Mouse (Mus musculus): Measurements from ENCODE around the gene Teddm3.
"Not testable (repeated sequence)": the region's sequence is repeated elsewhere in the genome, so short reads cannot be mapped to it uniquely, and the experiment has no call there.

The Teddm3 gene

GRCm38 (mm10) chr16:21151564-21152361 lies 2.0 kb downstream of the Teddm3 start:
- DNase-seq (ENCODE audit: low spot score) = no peak

DNA sequence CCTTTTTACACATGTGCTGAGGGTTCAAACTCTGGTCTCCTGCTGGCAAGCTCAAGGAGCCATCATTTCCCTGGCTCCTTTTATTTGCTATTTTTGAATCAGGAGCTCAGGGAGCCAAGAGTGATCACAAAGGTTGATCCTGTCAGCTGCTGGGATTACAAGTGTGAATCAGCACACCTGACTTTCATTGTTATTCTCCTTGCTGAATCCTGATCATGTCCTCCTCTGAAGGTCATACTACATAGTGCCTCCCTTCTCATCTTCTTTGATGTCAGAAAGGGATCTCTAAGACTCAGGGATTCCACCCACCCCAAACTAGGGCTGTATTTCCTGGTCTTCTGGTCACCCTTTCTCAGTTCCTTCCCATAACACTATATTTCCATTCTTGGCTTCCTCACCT lies 3.9 kb downstream of the Teddm3 start:
- DNase-seq (ENCODE audit: low spot score) = no peak

DNA sequence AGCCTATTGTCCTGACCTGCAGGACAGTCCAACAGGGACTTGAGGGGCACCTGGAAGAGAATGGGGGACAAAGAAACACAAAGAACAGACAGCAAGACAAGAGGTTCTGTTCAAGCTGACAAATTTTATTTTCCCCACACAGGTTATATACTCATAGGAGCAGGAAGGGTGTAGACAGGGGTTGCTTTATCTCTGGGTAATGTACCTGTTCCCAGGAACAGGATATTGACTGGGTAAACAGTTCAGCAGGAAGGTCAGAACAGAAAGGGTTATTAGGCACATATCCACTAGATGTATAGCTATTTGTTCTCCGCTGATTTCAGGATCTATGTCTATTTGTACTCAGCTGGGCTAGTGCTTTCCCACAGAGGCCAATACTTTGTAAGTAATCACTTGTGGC lies 5.3 kb downstream of the Teddm3 start:
- not testable (repeated sequence) for DNase-seq (ENCODE audit: low spot score)

GRCm38 (mm10) chr16:21136312-21137083 lies 17.3 kb downstream of the Teddm3 start:
- DNase-seq (ENCODE audit: low spot score) = no peak

GRCm38 (mm10) chr16:21127666-21128065 lies 26.1 kb downstream of the Teddm3 start:
- DNase-seq (ENCODE audit: low spot score) = not testable (repeated sequence)

DNA sequence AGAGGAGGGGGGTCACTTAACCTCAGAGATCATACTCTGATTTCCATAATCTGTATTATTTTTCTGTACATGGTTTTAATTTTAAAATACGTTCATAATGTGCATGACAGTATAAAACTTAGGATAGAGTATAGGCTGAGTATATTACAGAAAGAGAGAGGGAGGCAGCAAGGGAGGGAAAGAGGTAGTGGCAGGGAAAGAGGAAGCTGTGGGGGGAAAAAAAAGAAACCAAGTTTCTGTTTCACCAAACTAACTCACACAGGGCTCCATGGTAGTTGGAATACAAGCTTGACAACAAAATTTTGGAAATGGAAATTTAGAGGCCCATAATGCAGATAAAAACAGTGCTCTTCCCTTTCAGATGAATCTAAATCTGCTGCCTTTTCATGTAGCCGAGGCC lies 31.0 kb downstream of the Teddm3 start:
- DNase-seq (ENCODE audit: low spot score) = not testable (repeated sequence)

- DNase-seq (ENCODE audit: low spot score) = no peak
Measured at GRCm38 (mm10) chr16:21116078-21116477, 37.7 kb downstream of the Teddm3 start.

GRCm38 (mm10) chr16:21109473-21109872 lies 44.3 kb downstream of the Teddm3 start:
- no peak for DNase-seq (ENCODE audit: low spot score)

Measured in testis, postnatal 14 days (tissue).